Mouse (Mus musculus): Measurements from ENCODE around the gene Ephb2. TPM values are rescaled to one million over a fixed set of nuclear protein-coding genes. Genes with fewer than 3 reads are reported as not detected.

The Ephb2 gene
- polyA plus RNA-seq, 1 experiment, result 15.1 TPM

GRCm38 (mm10) chr4:136761713-136762380, 73.9 kb downstream of the Ephb2 start:
- TF ChIP-seq POLR2A (IDR thresholded peaks at IDR 0.05; ENCODE audit: insufficient read depth, low read length), result no peak
- no peak for TF ChIP-seq EP300 (IDR thresholded peaks at IDR 0.05; ENCODE audit: insufficient read depth, low read depth, low read length)
- TF ChIP-seq CTCF (IDR thresholded peaks at IDR 0.05; ENCODE audit: low read depth, low read length), result no peak
- H3K9ac ChIP-seq (ENCODE audit: low read depth, poor library complexity, severe bottlenecking), result no peak overlapping the region
- H3K27ac ChIP-seq (ENCODE audit: insufficient read depth, low read length), result no peak overlapping the region
- no peaks in the 10 kb centered on the region for H3K27me3 ChIP-seq (ENCODE audit: control insufficient read depth, insufficient read depth, low read length, poor library complexity, severe bottlenecking)
- H3K4me3 ChIP-seq (ENCODE audit: low read depth, low read length), result no peak overlapping the region
- no peaks in the 10 kb centered on the region for H3K36me3 ChIP-seq (ENCODE audit: control insufficient read depth, insufficient read depth, low read length, poor library complexity, severe bottlenecking)
- H3K4me1 ChIP-seq (ENCODE audit: control insufficient read depth, insufficient read depth, low read length), result peaks cover 6% of the 10 kb centered on the region
- no peaks in the 10 kb centered on the region for H3K9me3 ChIP-seq (replicated peaks; ENCODE audit: control insufficient read depth, insufficient read depth, low read length, poor library complexity, severe bottlenecking)

GRCm38 (mm10) chr4:136760882-136761281, 74.9 kb downstream of the Ephb2 start:
- no peak overlapping the region for H3K9ac ChIP-seq (ENCODE audit: low read depth, poor library complexity, severe bottlenecking)
- no peaks in the 10 kb centered on the region for H3K36me3 ChIP-seq (ENCODE audit: control insufficient read depth, insufficient read depth, low read length, poor library complexity, severe bottlenecking)
- H3K27me3 ChIP-seq (ENCODE audit: control insufficient read depth, insufficient read depth, low read length, poor library complexity, severe bottlenecking), result no peaks in the 10 kb centered on the region
- no peak overlapping the region for H3K4me3 ChIP-seq (ENCODE audit: low read depth, low read length)
- H3K9me3 ChIP-seq (replicated peaks; ENCODE audit: control insufficient read depth, insufficient read depth, low read length, poor library complexity, severe bottlenecking), result no peaks in the 10 kb centered on the region
- peaks cover 6% of the 10 kb centered on the region for H3K4me1 ChIP-seq (ENCODE audit: control insufficient read depth, insufficient read depth, low read length)
- TF ChIP-seq POLR2A (IDR thresholded peaks at IDR 0.05; ENCODE audit: insufficient read depth, low read length) (no peak), EP300 (IDR thresholded peaks at IDR 0.05; ENCODE audit: insufficient read depth, low read depth, low read length) (no peak)
- no peak overlapping the region for H3K27ac ChIP-seq (ENCODE audit: insufficient read depth, low read length)

DNA sequence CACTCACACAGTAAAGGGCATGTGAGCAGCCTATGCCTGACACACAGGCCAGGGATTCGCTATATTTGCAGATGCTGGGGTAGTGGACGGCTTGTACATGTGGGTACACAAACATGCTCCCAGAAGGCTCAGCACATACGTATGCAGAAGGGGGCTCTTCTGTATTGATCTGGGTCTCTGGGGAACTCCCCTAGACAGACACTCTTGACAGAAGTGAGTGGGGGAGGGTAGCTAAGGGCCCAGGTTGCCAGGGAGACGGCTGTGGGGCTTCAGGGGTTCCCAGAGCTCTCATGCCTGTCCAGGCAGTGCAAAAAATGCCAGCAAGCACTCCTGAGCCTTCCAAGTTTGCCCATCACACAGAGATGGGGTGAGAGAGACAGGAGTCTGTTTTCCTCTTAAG, 78.7 kb downstream of the Ephb2 start:
- peaks cover 5% of the 10 kb centered on the region for H3K4me1 ChIP-seq (ENCODE audit: control insufficient read depth, insufficient read depth, low read length)
- H3K27me3 ChIP-seq (ENCODE audit: control insufficient read depth, insufficient read depth, low read length, poor library complexity, severe bottlenecking), result no peaks in the 10 kb centered on the region
- no peak for TF ChIP-seq CTCF (IDR thresholded peaks at IDR 0.05; ENCODE audit: low read depth, low read length)
- TF ChIP-seq POLR2A (IDR thresholded peaks at IDR 0.05; ENCODE audit: insufficient read depth, low read length), result no peak
- no peak for TF ChIP-seq EP300 (IDR thresholded peaks at IDR 0.05; ENCODE audit: insufficient read depth, low read depth, low read length)
- H3K9me3 ChIP-seq (replicated peaks; ENCODE audit: control insufficient read depth, insufficient read depth, low read length, poor library complexity, severe bottlenecking), result no peaks in the 10 kb centered on the region
- no peak overlapping the region for H3K4me3 ChIP-seq (ENCODE audit: low read depth, low read length)
- H3K27ac ChIP-seq (ENCODE audit: insufficient read depth, low read length), result no peak overlapping the region
- H3K36me3 ChIP-seq (ENCODE audit: control insufficient read depth, insufficient read depth, low read length, poor library complexity, severe bottlenecking), result no peaks in the 10 kb centered on the region
- no peak overlapping the region for H3K9ac ChIP-seq (ENCODE audit: low read depth, poor library complexity, severe bottlenecking)

- Histone ChIP-seq H3K9ac (ENCODE audit: low read depth, poor library complexity, severe bottlenecking) (no peak overlapping the region), H3K27ac (ENCODE audit: insufficient read depth, low read length) (no peak overlapping the region), H3K36me3 (ENCODE audit: control insufficient read depth, insufficient read depth, low read length, poor library complexity, severe bottlenecking) (no peaks in the 10 kb centered on the region), H3K4me3 (ENCODE audit: low read depth, low read length) (no peak overlapping the region), H3K9me3 (replicated peaks; ENCODE audit: control insufficient read depth, insufficient read depth, low read length, poor library complexity, severe bottlenecking) (no peaks in the 10 kb centered on the region), H3K27me3 (ENCODE audit: control insufficient read depth, insufficient read depth, low read length, poor library complexity, severe bottlenecking) (no peaks in the 10 kb centered on the region), H3K4me1 (ENCODE audit: control insufficient read depth, insufficient read depth, low read length) (no peaks in the 10 kb centered on the region)
- TF ChIP-seq EP300 (IDR thresholded peaks at IDR 0.05; ENCODE audit: insufficient read depth, low read depth, low read length) (no peak), POLR2A (IDR thresholded peaks at IDR 0.05; ENCODE audit: insufficient read depth, low read length) (no peak), CTCF (IDR thresholded peaks at IDR 0.05; ENCODE audit: low read depth, low read length) (no peak)
Measured at GRCm38 (mm10) chr4:136756486-136756885, 79.3 kb downstream of the Ephb2 start.

DNA sequence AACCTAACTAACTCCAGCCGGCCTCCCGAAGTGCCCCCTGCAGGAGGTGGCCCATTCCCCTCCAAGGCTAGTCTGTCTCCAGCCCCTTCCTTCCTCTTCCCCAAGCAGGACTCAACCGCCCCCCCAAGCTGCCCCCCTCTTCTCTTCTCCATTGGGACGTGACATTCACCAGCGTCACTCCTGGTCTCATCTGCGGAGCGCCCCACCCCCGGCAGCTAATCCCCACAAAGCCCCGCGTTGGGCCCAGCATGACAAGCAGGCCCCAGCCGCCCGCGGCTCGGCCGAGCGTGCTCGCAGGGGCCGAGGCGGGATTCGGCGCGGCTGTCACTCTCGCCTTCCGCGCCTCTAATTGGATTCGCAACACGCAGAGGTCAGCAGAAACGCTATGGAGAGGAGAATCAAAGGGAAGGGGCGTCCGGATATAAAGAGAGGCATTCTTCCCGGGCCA, 80.4 kb downstream of the Ephb2 start:
- no peaks in the 10 kb centered on the region for H3K36me3 ChIP-seq (ENCODE audit: control insufficient read depth, insufficient read depth, low read length, poor library complexity, severe bottlenecking)
- peak overlapping the region; percentile 54 for H3K9ac ChIP-seq (ENCODE audit: low read depth, poor library complexity, severe bottlenecking)
- no peaks in the 10 kb centered on the region for H3K27me3 ChIP-seq (ENCODE audit: control insufficient read depth, insufficient read depth, low read length, poor library complexity, severe bottlenecking)
- no peak overlapping the region for H3K27ac ChIP-seq (ENCODE audit: insufficient read depth, low read length)
- no peaks in the 10 kb centered on the region for H3K9me3 ChIP-seq (replicated peaks; ENCODE audit: control insufficient read depth, insufficient read depth, low read length, poor library complexity, severe bottlenecking)
- H3K4me3 ChIP-seq (ENCODE audit: low read depth, low read length), result peak overlapping the region; percentile 60
- TF ChIP-seq POLR2A (IDR thresholded peaks at IDR 0.05; ENCODE audit: insufficient read depth, low read length) (no peak), CTCF (IDR thresholded peaks at IDR 0.05; ENCODE audit: low read depth, low read length) (no peak), EP300 (IDR thresholded peaks at IDR 0.05; ENCODE audit: insufficient read depth, low read depth, low read length) (no peak)
- peaks cover 2% of the 10 kb centered on the region for H3K4me1 ChIP-seq (ENCODE audit: control insufficient read depth, insufficient read depth, low read length)

DNA sequence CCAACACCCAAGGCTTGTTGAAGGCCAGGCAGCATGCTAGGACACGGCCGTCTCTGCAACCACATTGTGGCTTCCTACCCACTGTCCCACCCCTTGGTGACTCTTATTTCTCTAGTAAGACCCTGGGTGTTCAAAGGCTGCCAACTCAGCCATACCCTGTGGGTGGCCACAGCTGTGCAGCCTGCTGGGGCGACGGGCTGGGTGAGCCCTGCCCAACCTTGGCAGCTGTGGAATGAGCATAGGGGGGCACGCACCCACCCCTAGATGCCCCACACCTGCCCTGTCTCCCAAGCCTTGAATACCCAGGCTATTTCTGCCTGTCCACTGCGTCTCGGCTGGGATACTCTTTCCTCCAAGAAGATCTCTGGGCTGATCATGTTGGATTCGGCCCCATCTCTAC, 81.5 kb downstream of the Ephb2 start:
- Histone ChIP-seq H3K27me3 (ENCODE audit: control insufficient read depth, insufficient read depth, low read length, poor library complexity, severe bottlenecking) (no peaks in the 10 kb centered on the region), H3K9me3 (replicated peaks; ENCODE audit: control insufficient read depth, insufficient read depth, low read length, poor library complexity, severe bottlenecking) (no peaks in the 10 kb centered on the region), H3K36me3 (ENCODE audit: control insufficient read depth, insufficient read depth, low read length, poor library complexity, severe bottlenecking) (no peaks in the 10 kb centered on the region), H3K4me3 (ENCODE audit: low read depth, low read length) (no peak overlapping the region), H3K9ac (ENCODE audit: low read depth, poor library complexity, severe bottlenecking) (no peak overlapping the region), H3K4me1 (ENCODE audit: control insufficient read depth, insufficient read depth, low read length) (peaks cover 7% of the 10 kb centered on the region), H3K27ac (ENCODE audit: insufficient read depth, low read length) (no peak overlapping the region)
- TF ChIP-seq CTCF (IDR thresholded peaks at IDR 0.05; ENCODE audit: low read depth, low read length), result no peak
- no peak for TF ChIP-seq POLR2A (IDR thresholded peaks at IDR 0.05; ENCODE audit: insufficient read depth, low read length)
- TF ChIP-seq EP300 (IDR thresholded peaks at IDR 0.05; ENCODE audit: insufficient read depth, low read depth, low read length), result no peak
